Mouse (Mus musculus) thymus, adult 2 months (tissue): ENCODE measurements around the gene Cped1. TPM values are rescaled to one million over a fixed set of nuclear protein-coding genes. Genes with fewer than 3 reads are reported as not detected.
"Not testable (repeated sequence)": the region's sequence is repeated elsewhere in the genome, so short reads cannot be mapped to it uniquely, and the experiment has no call there.

Experiments used
- DNase-seq: peaks from one replicate; pipeline ENCODE4 v3.0.0; 2021
- H3K27ac ChIP-seq: fragments of 200-500 bp; 2 replicates; pipeline ENCODE4 v1.5.1; 2012; ENCODE audit warnings: low read length, control low read depth; ENCODE audit not compliant: control insufficient read depth, insufficient read depth
- H3K27me3 ChIP-seq: fragments of 200-500 bp; 2 replicates; pipeline ENCODE4 v1.6.1; 2012; ENCODE audit warnings: mild to moderate bottlenecking, low read length, moderate library complexity, mixed read lengths; ENCODE audit not compliant: control insufficient read depth, insufficient read depth
- H3K36me3 ChIP-seq: fragments of 200-500 bp; 2 replicates; pipeline ENCODE4 v1.6.1; 2012; ENCODE audit warnings: mild to moderate bottlenecking, low read length, moderate library complexity; ENCODE audit not compliant: control insufficient read depth, insufficient read depth
- H3K4me1 ChIP-seq: fragments of 200-500 bp; replicated peaks from 2 replicates; pipeline ENCODE4 v1.6.1; 2012; ENCODE audit warnings: low read length; ENCODE audit not compliant: control insufficient read depth, insufficient read depth
- H3K4me3 ChIP-seq: fragments of 200-500 bp; 2 replicates; pipeline ENCODE4 v1.5.1; 2012; ENCODE audit warnings: mild to moderate bottlenecking, low read length, control low read depth, moderate library complexity; ENCODE audit not compliant: control insufficient read depth, insufficient read depth
- CTCF ChIP-seq: fragments of 200-500 bp; IDR thresholded peaks from 2 replicates; pipeline ENCODE4 v1.5.1; 2012; ENCODE audit warnings: mild to moderate bottlenecking, control low read depth, low read length, moderate library complexity, borderline replicate concordance; ENCODE audit not compliant: control insufficient read depth, poor library complexity, insufficient read depth; ENCODE audit errors: extremely low read depth
- POLR2A ChIP-seq: fragments of 200-500 bp; IDR thresholded peaks from 2 replicates; pipeline ENCODE4 v1.6.1; 2012; ENCODE audit warnings: mild to moderate bottlenecking, low read length, control low read depth, moderate library complexity; ENCODE audit not compliant: control insufficient read depth, poor library complexity, insufficient read depth; ENCODE audit errors: extremely low read depth
- WGBS: fragments of 180-500 bp; shearing (Covaris S2); methylation state at CpG from one replicate; pipeline ENCODE4 v1.1.7; 2018; 5-methylcytosine and 5-hydroxymethylcytosine counted together
- polyA plus RNA-seq: library from polyadenylated mRNA; depleted of rRNA; stranded (reverse); fragments of >200 nt; gene quantifications from 2 replicates; pipeline ENCODE4 v1.2.3, GENCODE M21; 2012

Cped1 gene
- polyA plus RNA-seq, 1 experiment: 1.7 TPM

GRCm38 (mm10) chr6:22037441-22038050 is 51.8 kb downstream of the Cped1 start:
- Histone ChIP-seq H3K36me3 (no peaks in the 10 kb centered on the region), H3K4me1 (no peaks in the 10 kb centered on the region), H3K27me3 (no peaks in the 10 kb centered on the region), H3K4me3 (no peak overlapping the region), H3K27ac (no peak overlapping the region)
- 80% methylated on average over 4 of the region's 4 CpGs for WGBS
- TF ChIP-seq POLR2A (no peak), CTCF (no peak)
- no peak for DNase-seq

- not testable (repeated sequence) for H3K4me1 ChIP-seq, H3K27me3 ChIP-seq, H3K36me3 ChIP-seq, H3K4me3 ChIP-seq, H3K27ac ChIP-seq, DNase-seq
- 83% methylated on average over 7 of the region's 7 CpGs for WGBS
These were observed 54.0 kb downstream of the Cped1 start for GRCm38 (mm10) chr6:22039666-22040065.

DNA sequence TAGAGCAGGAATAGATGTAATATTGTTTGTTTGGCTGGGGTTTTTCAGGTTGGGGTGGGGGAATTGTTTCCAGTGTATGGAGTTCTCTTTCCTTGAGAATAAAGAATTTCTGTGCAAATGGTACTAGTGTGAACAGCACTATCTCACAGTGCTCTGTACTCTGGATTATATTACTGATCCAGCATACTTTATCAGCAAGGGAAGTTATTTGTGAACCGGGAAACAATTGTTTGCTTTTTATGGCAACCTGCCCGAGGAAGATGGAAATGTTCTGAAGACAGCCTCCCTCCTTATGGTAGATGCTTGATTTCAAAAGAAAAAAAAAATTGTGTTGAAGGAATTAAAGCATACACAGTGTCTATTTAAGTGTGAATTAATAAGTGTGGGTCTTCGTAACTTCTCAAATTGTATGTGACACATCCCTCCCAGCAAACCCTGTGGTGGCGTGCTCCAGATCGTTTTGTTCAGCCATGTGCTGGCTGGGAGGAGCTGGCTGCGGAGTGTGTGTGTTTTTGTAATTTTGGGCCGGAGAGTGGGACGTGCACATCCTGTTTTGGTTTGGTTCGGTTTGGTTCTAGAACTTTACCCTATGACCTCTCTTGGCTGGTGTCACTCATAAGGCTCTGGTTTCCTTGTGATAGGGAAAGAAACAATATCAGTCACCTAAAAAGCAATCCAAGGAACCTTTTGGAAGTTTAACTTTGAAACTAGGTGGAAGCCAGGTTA is 59.3 kb downstream of the Cped1 start:
- no peak overlapping the region for H3K4me3 ChIP-seq

GRCm38 (mm10) chr6:22047101-22047500 is 61.4 kb downstream of the Cped1 start:
- Histone ChIP-seq H3K4me3 (no peak overlapping the region), H3K27ac (no peak overlapping the region), H3K36me3 (no peaks in the 10 kb centered on the region), H3K27me3 (no peaks in the 10 kb centered on the region), H3K4me1 (no peaks in the 10 kb centered on the region)
- 97% methylated on average over 2 of the region's 2 CpGs for WGBS
- no peak for DNase-seq
- TF ChIP-seq CTCF: no peak
- TF ChIP-seq POLR2A: no peak

More for the DNA sequence above, 59.3 kb downstream of the Cped1 start:
- no peak for TF ChIP-seq CTCF
- TF ChIP-seq POLR2A: no peak
- WGBS: 89% methylated on average over 9 of the region's 9 CpGs
- H3K4me1 ChIP-seq: no peaks in the 10 kb centered on the region
- H3K27ac ChIP-seq: no peak overlapping the region
- H3K36me3 ChIP-seq: no peaks in the 10 kb centered on the region
- H3K27me3 ChIP-seq: no peaks in the 10 kb centered on the region
- DNase-seq: no peak

DNA sequence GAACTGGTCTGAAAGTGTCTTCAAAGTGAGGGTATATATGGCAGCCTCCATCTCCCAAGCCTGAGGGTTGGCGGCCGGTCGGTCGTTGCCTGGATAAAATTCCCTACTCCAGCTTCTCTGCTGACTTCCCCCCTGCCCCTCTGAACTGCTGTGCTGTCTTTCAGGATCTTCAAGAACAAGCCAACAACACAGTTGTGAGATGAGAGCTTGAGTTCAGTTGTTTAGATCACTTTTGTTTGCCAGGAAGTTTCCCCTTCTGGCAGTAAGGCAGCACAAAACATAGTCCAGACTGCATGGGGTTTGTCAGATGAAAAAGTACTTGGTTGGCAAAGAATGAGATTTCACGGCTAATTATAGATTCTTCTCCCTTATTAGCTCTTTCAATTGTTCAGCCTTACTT is 63.4 kb downstream of the Cped1 start:
- no peak overlapping the region for H3K4me3 ChIP-seq
- H3K27me3 ChIP-seq: no peaks in the 10 kb centered on the region
- 94% methylated on average over 5 of the region's 5 CpGs for WGBS
- no peak for DNase-seq
- H3K4me1 ChIP-seq: no peaks in the 10 kb centered on the region
- H3K27ac ChIP-seq: no peak overlapping the region
- H3K36me3 ChIP-seq: no peaks in the 10 kb centered on the region
- TF ChIP-seq CTCF (no peak), POLR2A (no peak)

DNA sequence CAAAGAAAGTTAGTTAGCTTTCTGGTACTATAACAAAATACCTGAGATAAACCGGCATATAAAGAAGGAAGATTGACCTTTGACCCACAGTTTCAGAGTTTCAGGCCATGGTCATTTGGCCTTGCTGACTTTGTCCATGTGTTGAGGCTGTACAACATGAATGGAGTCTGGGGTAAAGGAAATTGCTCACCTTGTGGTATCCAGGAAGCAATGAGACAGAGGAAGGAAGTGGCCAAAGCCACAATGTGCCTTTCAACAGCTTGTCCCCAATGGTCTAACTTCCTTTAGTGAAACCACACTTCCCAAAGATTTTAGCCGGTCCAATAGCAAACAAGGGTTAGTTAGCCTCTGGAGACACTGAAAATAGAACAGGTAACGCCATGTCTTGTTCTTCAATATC is 65.8 kb downstream of the Cped1 start:
- TF ChIP-seq CTCF (no peak), POLR2A (no peak)
- Histone ChIP-seq H3K4me3 (no peak overlapping the region), H3K27me3 (no peaks in the 10 kb centered on the region), H3K27ac (no peak overlapping the region), H3K36me3 (no peaks in the 10 kb centered on the region), H3K4me1 (no peaks in the 10 kb centered on the region)
- WGBS: 67% methylated on average over 3 of the region's 3 CpGs
- no peak for DNase-seq

DNA sequence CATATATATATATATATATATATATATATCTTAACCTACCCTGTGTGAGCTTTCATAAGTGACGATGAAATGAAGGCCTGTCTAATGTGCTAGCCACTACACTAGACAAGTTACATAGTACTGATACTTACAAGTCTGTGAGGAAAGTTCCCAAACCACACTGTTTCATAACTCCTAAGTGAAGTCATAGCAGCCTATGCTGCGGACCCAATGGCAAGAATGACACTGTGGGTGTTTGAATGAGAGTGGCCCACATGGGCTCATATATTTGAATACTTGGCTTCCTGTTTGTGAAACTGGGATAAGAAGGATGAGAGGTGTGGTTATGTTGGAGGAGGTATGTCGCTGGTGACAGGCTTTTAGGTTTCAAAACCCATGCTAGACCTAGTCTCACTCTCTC is 67.3 kb downstream of the Cped1 start:
- no peaks in the 10 kb centered on the region for H3K27me3 ChIP-seq
- WGBS: 95% methylated on average over 3 of the region's 3 CpGs
- H3K4me3 ChIP-seq: no peak overlapping the region
- no peak for DNase-seq
- no peaks in the 10 kb centered on the region for H3K36me3 ChIP-seq
- H3K27ac ChIP-seq: no peak overlapping the region
- H3K4me1 ChIP-seq: no peaks in the 10 kb centered on the region
- TF ChIP-seq POLR2A (no peak), CTCF (no peak)

GRCm38 (mm10) chr6:22064341-22064740 is 78.6 kb downstream of the Cped1 start:
- no peaks in the 10 kb centered on the region for H3K27me3 ChIP-seq
- no peak overlapping the region for H3K27ac ChIP-seq
- no peaks in the 10 kb centered on the region for H3K4me1 ChIP-seq
- TF ChIP-seq CTCF (no peak), POLR2A (no peak)
- WGBS: 84% methylated on average over 4 of the region's 4 CpGs
- no peaks in the 10 kb centered on the region for H3K36me3 ChIP-seq
- H3K4me3 ChIP-seq: no peak overlapping the region
- DNase-seq: no peak
